Mouse (Mus musculus) heart, adult 2 months (tissue): ENCODE results near the gene Ada.

Source experiments
- CTCF ChIP-seq: fragments of 200-600 bp; IDR thresholded peaks from 2 replicates; pipeline ENCODE4 v1.8.1; 2022; ENCODE audit warnings: antibody characterized with exemption, mild to moderate bottlenecking, moderate library complexity
- POLR2A ChIP-seq: fragments of 200-500 bp; IDR thresholded peaks from 2 replicates; pipeline ENCODE4 v1.6.1; 2011; ENCODE audit warnings: mild to moderate bottlenecking, low read depth, low read length, control low read depth; ENCODE audit not compliant: insufficient read depth

DNA sequence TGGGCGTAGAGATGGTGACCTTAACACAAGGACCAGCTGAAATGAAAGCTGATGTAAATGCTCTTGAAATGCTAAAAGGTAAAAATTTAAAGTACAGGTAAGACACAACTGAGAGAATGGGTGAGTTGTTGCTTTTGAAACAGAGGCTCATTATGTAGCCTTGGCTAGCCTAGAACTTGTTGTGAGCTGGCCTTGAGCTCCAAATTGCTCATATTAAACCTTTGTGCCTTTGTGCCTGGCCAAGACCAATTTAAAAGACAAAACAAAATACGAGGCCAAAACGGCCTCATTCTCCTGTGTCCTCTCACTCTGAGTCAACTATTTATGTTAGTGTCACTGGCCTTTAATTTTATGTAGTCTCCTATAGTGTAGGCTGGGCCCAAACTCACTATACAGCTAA, 63.2 kb downstream of the Ada start:
- no peak for TF ChIP-seq POLR2A
- TF ChIP-seq CTCF: no peak
